Mouse (Mus musculus): ENCODE data around the gene Hexim1.

The Hexim1 gene

DNA sequence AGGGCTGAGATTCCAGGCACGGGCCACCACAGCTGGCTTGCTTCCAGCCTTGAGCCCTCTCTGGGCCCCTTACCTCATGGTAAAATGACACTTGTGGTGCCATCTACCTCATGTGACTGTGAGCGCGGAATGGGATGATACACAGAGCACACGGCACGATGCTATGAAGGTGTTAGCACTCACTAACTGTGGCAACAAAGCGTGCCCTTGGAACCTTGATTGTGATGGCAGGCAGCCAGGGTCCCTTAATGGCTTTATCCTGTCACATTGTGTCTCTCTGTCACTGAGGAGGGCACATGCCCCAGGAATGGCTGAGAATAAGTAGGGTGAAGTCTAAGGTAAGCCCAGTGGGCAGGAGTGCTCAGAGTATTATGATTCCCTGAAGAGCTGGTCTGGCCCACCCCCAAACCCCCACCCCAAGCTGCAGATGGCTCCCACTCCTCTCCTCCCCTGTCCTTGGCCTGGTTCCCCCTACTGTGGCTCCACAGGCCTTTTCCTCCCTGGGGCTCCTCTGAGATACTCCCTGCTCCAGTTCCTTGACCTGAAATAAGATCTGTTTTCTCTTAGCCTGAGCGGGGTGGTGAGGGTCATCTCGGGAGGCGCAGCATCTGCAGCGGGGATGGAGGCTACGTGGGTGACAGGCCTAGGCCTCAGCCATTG is 17.4 kb upstream of the Hexim1 start:
- DNase-seq (ENCODE audit: low read depth) = no peak

DNA sequence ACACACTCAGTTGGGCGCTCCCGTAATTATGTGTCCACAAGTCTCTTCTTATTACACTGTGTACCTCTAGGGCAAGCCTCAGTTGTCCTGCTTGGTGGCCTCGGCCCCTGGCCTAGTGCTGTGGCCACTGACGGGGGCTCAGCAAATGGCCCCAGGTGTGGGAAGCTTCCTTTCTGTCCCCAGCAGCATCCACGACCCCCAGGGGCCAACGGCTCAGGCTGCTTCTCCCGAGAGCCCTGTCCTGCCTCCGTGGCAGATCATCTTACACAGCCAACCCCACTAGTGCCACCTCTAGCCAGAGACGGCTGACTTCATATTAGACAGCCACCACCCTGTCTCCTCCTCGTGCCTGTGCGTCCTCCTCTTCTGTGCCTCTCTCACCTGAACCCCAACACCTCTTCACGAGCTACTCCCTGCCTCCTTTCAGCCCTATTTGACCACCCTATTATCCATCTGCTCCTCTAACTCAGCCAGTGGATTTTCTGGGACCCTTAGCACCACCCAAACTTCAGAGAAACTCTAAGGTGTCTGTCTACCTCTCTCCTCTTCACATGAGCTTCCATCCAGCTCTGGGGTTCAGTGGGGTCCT is 16.6 kb upstream of the Hexim1 start:
- DNase-seq (ENCODE audit: low read depth) = no peak

DNA sequence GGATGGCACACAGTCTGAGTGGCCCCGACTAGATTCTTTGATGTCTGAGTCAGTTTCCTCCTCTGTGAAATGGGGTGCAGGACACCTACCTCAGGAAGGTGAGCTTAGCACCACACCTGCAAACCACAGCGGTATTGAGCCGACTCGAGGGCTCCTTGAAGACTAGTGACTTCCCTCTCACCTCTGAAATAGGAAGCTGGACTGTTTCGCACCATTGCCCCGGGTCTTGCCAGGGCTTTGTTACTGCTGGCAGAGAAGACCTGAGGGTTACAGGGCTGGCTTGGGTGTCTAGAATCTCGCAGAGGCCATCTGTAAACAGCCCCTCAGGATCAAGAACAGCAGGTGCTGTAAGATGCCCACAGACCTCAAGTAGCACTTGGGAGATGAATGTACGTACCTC is 15.7 kb upstream of the Hexim1 start:
- DNase-seq (ENCODE audit: low read depth) = no peak

DNA sequence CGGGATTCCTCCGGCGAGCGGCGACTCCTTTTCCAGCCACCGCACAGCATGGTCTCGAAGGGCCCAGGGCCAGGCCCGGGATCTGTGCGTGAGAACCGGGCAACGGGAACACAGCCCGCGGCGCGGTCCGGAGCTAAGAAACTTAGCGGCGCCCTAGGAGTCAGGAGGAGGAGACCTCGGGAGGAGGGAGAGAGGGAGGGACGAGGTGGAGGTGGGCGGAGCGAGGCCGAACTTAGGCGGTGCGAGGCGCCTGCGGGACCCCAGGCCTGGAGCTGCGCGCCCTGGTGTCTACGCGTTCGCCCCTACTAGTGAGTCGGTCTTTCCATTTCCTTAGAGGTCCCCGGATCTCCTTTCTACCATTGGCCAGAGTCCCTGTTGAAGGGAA is 14.6 kb upstream of the Hexim1 start, which contains the start of the genes Plcd3 and Acbd4:
Plcd3 (minus strand) TSS at position 178 of the 385 bp plus-strand sequence.
Acbd4 (plus strand) TSS at position 202 of the 385 bp plus-strand sequence.
- DNase-seq (ENCODE audit: low read depth) = no peak

DNA sequence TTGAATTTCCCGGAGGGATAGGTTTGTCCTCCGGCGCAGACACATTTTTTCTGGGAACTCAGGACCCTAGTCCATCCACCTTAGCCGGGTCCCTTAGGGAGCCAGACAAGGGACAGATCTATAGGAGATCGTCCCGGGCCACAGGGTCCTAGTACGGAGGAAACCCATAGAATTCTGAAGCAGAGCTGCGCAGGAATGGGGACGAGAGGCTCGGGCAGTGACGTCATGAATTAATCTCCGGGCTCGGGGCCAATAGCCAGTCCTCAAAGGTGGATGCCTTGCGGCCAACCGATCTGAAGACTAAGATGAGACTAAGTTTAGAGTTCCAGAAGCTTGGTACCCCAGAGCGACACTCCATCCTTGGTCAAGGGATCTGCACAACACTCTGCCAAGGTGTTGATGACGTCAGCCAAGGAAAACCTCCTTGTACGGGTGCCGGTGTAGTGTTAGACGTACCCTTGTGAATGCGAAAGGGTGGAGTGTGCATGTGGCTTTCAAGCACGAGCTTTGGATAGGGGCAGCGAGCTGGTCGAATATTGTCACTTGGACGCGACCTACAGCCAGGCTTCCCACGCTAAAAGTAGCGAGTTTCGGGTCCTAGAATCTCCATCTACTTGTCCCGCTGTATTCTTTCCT is 14.0 kb upstream of the Hexim1 start:
- no peak for DNase-seq (ENCODE audit: low read depth)

DNA sequence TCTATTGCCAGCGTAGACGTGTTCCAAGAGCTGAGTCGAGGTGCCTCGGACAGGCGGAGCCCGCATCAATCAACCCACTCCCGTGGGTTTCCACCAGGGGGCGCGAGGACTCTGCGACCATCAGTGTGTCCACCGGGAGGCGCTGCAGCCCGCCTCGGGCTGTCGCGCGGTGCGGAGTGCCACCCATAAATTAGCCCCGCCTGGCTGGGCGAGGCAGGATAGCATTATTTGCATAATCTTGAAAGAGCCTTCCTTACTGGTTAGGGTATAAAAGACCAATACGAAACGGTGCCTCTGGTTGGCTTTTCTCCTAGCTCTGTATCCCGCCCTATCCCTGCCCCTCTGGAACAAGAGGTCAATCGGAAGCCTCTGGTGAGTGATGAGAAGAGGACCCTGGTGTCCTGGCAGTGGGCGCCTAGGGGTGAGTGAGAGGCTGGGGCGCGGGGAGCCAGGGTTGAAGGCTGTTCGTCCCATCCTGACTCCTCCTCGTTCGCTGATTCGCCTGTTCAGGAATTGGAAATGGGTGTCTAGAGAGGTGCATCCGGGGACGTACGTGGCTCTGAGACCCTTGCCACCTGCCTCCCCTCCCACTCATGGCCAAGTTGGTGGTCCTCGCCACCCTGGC is 13.2 kb upstream of the Hexim1 start:
- peak; percentile 98 for DNase-seq (ENCODE audit: low read depth)

DNA sequence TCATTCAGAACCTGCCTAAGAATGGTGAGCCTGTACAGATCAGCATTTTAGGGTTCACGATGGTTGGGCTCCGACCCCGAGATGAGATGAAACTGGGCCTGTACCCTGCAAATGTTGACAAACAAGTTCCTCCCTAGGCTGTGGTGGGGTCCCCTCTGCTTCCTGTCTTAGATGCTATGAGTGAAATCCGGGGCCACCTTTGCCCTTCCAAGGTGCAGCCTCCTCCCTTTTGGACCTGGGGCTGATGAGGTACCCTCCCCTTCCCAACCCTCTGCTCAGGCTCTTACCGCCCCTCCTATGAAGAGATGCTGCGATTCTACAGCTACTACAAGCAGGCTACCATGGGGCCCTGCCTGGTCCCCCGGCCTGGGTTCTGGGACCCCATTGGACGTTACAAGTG is 12.4 kb upstream of the Hexim1 start:
- no peak for DNase-seq (ENCODE audit: low read depth)

DNA sequence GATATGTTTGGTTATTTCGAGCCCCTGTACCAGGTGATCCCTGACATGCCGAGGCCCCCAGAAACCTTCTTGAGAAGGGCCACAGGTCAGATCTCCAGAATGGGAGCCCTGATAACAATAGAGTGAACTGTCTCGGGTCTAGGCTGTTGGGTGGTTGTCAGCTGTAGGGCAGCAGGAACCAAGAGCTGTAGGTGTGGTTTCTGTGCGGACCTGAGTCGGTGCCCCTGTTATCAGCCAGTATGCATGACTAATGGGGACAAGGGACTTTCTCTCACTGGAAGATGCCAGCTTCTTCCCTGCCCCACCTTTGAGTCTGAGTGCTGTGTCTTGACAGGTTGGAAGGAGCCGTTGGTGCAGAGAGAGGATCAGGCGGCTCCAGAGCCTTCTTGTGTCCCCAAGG is 11.6 kb upstream of the Hexim1 start:
- no peak for DNase-seq (ENCODE audit: low read depth)

DNA sequence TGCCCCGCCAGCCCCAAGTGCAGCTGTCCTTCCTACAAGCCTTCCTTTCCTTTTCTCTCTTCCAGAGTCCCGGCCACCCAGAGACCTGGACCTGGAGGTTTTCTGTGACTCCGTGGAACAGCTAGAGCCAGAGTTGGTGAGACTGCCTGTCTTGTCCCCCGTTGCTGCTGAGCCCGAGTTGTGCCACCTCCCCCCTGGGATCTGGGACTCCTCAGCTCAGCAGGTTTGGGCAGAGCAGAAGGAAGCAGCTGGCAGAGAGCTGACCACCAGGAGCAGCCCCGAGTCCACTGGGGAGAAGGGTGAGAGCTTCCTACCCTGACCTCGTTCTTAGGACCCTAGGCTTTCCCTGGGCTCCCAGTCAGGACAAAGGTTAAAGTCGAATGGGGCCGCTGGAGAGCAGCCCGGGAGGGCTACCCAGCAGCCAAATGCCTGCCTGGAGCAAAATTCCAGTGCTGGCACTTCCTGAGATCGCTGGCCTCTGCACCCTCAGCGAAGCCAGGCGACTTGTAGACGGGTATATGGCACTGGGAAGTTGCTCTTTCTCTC is 10.8 kb upstream of the Hexim1 start:
- DNase-seq (ENCODE audit: low read depth) = no peak

DNA sequence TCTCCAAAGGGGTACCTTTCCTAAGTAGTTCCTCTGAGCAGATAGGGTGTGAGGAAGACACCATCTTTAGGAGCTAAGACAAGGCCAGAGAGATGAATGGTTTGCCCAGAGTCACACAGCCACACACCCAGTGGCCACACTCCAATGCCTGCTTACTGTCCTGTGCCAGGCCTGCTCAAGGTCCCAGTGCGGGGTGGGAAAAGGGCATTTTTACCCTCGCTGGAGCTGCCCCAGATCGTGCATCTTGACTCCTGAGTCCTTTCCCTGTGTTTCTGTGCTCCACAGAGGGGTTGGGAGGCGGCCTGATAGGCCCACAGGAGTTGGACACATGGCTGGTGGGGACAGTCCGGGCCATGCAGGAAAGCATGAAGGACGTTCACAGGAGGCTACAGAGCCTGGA is 10.2 kb upstream of the Hexim1 start:
- no peak for DNase-seq (ENCODE audit: low read depth)

DNA sequence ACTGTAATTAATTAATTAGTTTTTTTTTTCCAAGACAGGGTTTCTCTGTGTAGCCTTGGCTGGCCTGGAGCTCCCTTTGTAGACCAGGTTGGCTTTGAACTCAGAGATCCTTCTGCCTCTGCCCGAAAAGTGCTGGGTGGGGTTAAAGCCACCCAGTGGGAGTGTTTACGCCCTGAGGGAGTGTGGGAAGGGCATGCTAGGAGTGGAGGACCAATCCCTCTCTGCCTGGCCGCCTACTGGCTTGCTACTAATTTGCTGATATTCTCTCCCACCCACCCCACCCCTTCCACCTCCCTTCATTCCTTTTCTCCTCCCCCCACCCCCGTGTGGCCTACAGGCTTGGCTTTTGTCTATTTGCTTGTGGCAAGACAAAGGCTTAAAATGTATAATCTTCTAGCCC is 9.6 kb upstream of the Hexim1 start:
- no peak for DNase-seq (ENCODE audit: low read depth)

DNA sequence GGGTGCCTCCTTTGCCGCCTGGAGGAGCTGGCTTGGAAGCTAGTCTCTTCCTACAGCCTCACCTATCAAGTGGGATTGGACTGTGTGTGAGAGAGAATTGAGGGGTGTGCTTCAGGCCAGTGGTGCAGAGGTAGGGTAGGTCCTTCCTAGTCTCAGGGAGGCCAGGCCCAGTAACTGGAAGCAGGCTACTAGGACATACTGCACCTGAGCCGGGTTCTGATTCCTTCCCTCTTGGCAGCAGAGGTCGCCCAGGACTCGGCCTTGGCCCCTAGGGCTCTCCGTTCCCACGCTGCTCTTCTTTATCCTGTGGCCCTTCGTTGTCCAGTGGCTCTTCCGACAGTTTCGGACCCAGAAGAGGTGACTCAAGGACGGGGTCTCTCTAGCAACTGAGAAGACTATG is 4.7 kb upstream of the Hexim1 start:
- DNase-seq (ENCODE audit: low read depth) = no peak

DNA sequence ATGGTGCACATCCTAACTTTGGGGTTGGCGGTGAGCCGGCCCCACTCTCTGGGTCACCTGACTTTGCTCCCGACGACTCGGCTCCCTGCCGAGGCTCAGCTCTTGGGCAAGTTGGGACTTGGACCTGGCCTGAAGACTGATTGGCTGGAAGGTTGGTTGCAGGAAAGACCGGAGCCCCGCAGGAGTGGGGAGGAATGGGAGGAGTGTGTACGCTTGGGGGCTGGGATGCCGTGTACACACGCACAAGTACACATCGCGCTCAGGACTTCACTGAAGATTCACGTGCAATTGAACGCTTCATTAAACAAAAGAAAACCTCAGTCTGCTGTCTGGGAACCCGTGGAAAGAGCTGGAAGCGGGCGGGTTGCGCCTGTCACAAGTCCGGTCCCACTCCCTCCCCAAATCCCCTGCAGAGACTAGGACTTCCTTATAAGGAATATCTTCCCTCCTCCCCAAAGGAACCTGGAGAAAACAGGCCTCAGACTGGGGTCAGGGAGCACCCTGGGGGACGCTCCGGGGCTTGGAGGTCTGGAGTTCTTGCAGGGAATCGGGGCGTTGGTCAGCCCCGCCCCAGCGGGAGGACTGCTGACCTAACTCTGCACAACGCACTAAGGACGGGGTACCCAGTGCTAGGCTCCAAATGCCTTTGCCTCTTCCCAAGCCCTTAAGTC is 4.0 kb upstream of the Hexim1 start:
- DNase-seq (ENCODE audit: low read depth) = no peak

DNA sequence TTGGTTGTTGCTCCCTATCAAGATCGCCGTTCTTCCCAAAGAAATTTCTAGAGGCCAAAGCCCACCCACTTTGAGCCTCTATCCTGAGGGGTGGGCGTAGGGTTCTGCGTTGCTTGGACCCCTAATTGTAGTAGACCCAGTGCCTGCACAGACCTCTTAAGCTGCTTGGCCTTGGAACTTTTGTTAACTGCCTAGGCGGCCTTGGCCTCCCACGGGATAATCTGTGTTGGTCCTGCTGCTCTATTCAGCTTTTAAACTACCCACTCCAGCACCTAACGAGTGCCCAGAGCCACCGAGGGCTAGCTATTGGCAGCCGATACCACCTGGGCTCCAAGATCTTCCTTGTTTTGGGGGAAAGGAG is 3.5 kb upstream of the Hexim1 start:
- no peak for DNase-seq (ENCODE audit: low read depth)

DNA sequence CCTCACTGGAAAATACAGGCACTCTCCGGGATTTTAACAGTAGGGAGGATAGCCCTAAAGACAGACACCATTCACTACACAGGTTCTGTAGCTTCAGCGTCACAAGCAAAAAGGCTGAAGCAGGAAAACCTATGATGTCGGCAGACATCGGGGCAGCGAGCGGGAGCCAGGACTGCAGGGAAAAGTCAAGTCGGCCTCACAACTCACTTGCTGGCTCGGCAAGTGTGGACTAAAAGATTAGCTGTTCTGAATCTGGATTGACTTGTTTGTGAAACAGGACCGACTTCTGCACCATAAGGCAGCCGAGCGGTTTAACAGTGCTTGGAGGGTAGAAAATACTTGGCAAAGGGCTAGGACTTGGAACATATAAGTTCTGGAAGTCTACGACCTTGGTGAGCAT is 3.0 kb upstream of the Hexim1 start:
- DNase-seq (ENCODE audit: low read depth) = no peak

DNA sequence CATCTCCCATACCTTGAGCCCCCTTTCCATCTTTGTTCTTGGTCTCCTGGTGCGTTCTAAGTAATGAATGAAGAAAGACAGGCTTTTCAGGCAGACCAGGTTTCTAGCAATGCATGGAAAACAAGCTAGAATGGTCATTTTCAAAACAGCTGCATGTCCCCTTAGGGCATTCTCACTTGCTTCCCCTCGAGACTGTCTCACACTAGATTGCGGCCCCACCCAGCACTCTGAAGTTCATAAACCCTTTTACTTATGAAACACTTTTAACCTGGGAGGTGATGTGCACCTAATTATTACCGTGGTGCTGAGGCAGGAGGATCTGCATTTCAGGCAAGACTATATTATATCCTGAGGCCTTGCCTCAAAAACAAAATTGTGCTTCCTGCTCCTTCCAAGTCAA is 2.3 kb upstream of the Hexim1 start:
- DNase-seq (ENCODE audit: low read depth) = no peak

DNA sequence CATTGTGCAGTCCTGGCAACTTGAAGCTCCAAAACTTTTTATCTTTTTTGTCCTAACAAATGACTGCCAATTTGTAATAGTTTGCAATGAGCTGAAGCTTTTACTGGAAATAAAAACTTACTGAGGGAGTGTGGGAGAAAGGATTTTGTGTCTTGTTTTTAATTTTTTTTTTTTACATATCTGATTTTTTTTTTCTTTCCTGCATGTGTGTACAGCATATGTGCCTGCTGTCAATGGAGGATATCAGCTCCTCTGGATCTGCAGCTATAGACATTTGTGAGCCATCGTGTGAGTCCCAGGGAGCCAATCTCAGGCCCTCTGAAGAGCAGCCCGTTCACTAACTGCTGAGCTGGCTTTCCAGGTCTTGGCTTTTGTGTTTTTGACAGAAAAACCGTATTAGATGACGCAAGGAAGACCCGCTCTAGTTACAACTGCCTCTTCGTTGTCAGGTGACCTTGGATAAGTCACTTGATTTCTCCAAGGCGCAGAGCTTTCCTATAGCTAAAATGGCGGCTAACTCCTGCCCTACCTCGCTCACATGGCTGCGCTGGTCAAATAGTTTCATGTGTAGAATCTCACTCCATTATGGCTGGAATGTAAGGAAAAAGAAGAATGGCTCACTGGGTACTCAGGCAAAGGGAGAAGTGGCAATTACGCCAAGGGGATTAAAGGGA is 1.6 kb upstream of the Hexim1 start:
- peak; percentile 95 for DNase-seq (ENCODE audit: low read depth)

DNA sequence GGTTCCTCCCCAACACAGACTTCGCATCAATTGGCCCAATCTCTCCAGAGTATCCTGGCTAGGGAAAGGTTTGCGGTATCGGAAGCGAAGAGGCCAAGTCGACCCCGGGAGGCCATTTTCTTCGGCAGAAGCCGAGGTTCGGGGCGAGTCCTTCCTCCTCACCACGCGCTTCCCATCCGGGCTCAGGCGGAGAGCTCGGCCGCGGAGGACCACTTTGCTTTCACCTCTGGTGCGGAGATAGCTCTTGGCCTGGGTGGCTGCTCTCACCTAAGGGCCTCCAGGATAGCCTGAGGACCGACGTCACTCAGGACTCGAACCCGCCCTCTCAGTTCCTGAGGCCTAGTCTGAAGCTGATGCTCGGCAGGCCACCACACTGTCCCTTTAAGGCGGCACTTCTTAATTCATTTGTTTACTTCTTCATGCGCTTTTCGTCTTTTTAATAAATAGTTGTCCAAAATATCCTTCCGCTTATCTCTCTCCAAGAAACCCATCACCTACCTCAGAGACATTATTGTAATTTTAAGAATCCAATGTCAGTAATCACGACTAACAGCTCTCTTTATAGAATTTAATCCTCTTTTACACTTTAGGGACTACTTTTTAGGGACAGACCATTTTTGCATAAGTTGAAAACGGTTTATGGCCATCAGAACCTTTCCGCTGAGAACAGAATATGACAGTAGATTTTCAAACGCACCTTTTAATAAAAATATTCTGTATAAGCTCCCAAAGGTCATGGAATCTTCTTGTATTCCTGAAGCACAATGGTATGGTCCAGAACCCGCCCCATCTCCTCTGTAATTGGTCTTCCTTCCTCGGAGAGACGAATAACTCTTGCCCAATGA is 646 bp upstream of the Hexim1 start:
- peak; percentile 98 for DNase-seq (ENCODE audit: low read depth)

DNA sequence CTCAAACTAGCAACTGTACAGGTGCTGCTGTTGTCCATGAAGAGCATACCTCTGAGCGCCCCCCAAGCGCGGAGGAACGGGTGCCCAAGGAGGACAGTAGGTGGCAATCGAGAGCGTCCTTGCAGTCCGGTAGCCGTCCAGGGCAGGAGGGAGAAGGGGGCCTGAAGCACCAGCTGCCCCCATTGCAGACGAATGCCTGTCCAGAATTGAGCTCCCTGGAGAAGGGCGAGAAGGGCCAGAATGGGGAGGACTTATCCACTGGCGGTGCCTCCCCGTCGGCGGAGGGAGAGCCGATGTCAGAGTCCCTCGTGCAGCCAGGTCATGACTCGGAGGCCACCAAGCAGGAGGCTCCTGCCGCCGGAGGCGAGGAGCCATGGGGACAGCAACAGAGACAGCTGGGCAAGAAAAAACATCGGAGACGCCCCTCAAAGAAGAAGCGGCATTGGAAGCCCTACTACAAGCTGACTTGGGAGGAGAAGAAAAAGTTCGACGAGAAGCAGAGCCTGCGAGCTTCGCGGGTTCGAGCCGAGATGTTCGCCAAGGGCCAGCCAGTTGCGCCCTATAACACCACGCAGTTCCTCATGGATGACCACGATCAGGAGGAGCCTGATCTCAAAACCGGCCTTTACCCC is 1.0 kb downstream of the Hexim1 start:
- peak; percentile 86 for DNase-seq (ENCODE audit: low read depth)

DNA sequence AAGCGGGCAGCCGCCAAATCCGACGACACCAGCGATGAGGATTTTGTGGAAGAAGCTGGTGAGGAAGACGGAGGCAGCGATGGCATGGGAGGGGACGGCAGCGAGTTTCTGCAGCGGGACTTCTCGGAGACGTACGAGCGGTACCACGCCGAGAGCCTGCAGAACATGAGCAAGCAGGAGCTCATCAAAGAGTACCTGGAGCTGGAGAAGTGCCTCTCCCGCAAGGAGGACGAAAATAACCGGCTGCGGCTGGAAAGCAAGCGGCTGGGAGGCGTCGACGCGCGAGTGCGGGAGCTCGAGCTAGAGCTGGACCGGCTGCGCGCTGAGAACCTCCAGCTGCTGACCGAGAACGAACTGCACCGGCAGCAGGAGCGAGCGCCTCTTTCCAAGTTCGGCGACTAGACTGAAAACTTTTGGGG is 1.6 kb downstream of the Hexim1 start:
- DNase-seq (ENCODE audit: low read depth) = peak; percentile 49
